ENCODE assay signal across 8 mouse cellular contexts in the genomic region with DNA sequence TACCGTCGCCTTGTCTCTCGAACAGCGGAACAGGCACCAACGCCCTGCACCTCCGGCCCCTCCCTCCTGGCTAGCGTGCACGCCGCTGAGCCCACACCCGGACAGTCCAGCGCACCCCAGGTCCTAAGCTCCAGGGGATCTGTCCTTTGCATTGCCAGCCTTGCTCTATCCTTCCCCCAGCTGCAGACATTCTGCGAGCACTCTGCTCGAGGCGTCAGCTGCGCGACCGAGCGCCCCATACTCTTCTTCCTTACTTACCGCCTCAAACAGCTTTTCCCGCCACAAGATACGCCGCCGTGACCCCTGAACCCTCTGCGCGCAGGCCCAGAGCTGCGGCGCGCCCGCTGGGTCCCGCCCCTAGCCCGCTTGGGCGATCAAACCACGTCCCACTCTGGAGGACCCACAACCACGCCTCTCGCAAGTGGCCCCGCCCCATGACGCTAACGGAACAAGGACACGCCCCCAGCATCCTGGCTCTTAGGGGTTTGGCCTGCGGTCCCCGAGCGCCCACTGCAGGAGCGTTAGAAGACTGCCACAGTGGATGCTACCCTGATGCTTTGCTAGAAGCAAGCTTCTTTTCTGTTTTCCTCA. TPM values are rescaled to one million over a fixed set of nuclear protein-coding genes. Genes with fewer than 3 reads are reported as not detected.
A peak's percentile ranks its signal among the peaks of the same experiment; 100 is the strongest.
DNase-seq lines count a peak whose midpoint lies in the region; ATAC-seq lines count a peak whose summit lies in the region.

Gene Pold1 (minus strand): TSS at position 353 of the 591 bp plus-strand sequence.

- H3K27ac ChIP-seq in hindbrain, embryonic 15.5 days (replicated peaks) = peak within 1 kb of the TSS; percentile 67

- peak; percentile 92 for ATAC-seq in hindbrain, embryonic 15.5 days (ENCODE audit: low FRiP score, low read depth)

- H3K36me3 ChIP-seq in hindbrain, embryonic 15.5 days = peaks cover 13% of the 10 kb centered on the region

- no peaks in the 10 kb centered on the region for H3K9me3 ChIP-seq in hindbrain, embryonic 15.5 days

- H3K9ac ChIP-seq in hindbrain, embryonic 15.5 days = peak within 1 kb of the TSS; percentile 56

- H3K4me1 ChIP-seq in hindbrain, embryonic 15.5 days (replicated peaks) = peaks cover 24% of the 10 kb centered on the region

- H3K27me3 ChIP-seq in hindbrain, embryonic 15.5 days = no peaks in the 10 kb centered on the region

- peak within 1 kb of the TSS; percentile 62 for H3K4me3 ChIP-seq in hindbrain, embryonic 15.5 days

- under 1% methylated on average over 43 of the region's 43 CpGs for WGBS in hindbrain, embryonic 15.5 days

- H3K4me2 ChIP-seq in hindbrain, embryonic 15.5 days = peak within 1 kb of the TSS; percentile 99

- peak; percentile 100 for DNase-seq in T-cell, adult 2 months (ENCODE audit: low spot score)
- peak; percentile 99 for DNase-seq in cerebellum, postnatal 36 days
- peak; percentile 99 for DNase-seq in frontal cortex, postnatal 36 days (ENCODE audit: low spot score in 2 of 2)
- peak; percentile 99 for DNase-seq in left cerebral cortex, adult 11 months (ENCODE audit: low spot score)
- peak; percentile 99 to 100 for DNase-seq in lung, postnatal 4 days
- peak; percentile 100 for DNase-seq in retina, postnatal 7 days (ENCODE audit: low read depth, low spot score)
- peak; percentile 96 for DNase-seq in urinary bladder, adult 2 months (ENCODE audit: low spot score)

RNA-seq across cellular contexts. Expression of gene Pold1, which starts in this region (rescaled TPM):
- 27.5 and 29.4 TPM in 2 replicates for polyA plus RNA-seq in hindbrain, embryonic 15.5 days (2015; fragmentation: Nextera tagmentation; extraction: Ambion mirVana)
- 15.8 and 19.7 TPM in 2 replicates for polyA plus RNA-seq in urinary bladder, adult 2 months (2012; rRNA removed)

Comparison
In these comparisons a context has a peak if more than half of its experiments do, and no peak if none do; other contexts are left out.
1. Peak in every context shown above with its lines: DNase-seq, ATAC-seq, H3K4me3 ChIP-seq and H3K27ac ChIP-seq.